Mouse (Mus musculus): ENCODE measurements around the gene Acoxl.

The Acoxl gene

DNA sequence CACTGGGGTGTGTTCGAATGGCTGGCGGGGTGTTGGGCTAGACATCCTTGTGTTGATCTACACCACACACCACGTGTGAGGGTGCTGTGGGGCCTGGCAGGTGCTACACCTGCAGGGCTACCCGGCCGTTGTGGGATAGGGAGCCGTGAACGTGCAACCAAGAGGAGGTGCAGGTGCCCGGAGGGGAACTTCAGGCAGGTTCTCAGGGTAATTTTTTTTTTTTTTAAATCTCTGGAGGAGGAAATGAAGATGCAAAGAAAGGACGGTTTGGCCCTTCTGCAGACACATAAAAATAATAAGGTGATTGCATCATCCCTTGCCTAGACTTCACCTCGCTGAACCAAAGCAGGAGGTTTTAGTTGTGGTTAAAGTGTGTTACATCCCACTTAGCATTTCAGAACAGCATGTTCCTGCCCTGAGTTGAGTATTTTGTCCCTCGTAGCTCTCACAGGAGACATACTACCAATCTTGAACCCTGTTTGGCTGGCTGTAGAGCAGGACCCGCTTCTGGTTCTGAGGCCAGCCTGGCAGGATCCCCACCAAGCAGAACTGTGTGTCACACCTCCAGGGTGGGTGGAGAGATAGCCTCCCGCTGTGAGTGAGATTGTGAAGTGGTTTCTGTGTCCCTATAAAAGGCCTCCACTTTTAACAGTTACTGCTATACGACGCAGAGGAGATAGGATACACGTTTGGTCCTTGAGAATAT is 314.3 kb downstream of the Acoxl start:
- DNase-seq: no peak

GRCm38 (mm10) chr2:128153551-128153910 is 314.9 kb downstream of the Acoxl start:
- no peak for DNase-seq

DNA sequence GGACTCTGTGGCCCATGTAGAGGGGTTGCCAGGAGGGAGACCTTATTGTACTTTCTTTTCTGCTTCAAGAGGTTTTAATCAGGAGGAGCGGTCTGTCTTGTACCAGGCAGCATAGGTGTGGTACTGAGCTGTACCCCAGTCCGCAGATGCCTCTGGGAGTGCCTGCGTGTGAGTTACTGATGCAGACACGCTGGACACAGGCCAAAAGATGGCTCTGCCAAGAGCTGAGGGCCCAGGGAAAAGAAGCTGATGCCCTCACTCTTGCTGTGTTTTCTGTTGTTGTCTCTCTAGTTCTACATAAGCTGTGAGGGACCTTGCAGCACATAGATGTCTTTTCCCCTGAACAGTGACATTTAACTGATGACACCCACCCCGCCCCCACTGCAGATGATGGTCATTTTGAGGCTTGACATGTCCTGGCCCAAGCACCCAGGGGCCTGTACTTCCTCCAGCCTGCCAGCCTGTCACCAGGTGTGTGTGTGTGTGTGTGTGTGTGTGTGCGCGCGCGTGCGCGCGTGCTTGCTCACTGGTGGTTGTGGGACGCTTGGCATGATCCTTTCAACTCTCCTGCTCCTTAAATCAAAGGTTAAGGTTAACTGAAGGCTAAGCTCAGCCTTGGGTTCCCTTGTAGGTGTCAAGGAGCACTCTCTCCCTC is 316.9 kb downstream of the Acoxl start:
- no peak for DNase-seq

- no peak for DNase-seq
Observed at GRCm38 (mm10) chr2:128156067-128156462, 317.4 kb downstream of the Acoxl start.

GRCm38 (mm10) chr2:128156557-128157412 is 318.1 kb downstream of the Acoxl start:
- DNase-seq: no peak

DNA sequence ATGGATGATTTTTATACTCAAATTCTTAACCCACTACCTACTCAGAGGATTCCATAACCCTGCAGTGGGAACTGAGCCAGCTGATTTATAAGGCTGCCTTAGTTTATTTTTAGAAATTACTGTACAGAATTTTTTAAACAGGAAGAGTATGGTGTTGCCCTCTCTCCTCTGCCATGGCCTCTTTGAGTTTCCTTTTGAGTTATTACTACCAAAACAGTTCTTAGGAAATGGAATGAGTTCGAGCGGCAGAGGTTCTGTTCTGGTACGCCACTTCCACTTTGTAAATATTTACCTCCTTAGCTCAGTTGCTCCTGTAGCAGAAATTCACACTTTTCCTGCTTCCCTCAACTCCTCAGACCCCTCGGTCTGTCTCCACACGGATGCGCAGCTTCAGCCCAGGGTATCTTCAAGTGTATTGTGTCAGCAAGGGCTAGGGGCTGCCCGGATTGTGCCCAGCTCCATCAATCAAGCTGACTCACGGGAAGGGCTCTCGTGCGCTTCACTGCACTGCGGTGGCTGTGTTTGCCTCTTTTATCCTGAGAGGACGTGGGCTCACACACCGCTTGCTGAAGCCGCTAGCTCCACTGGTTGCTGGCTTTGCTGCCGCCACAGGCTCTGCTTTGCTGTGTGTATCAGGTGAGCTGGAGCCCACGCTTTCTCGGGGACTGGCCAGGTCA is 320.2 kb downstream of the Acoxl start:
- DNase-seq: no peak

GRCm38 (mm10) chr2:128159619-128160125 is 321.0 kb downstream of the Acoxl start:
- peak; percentile 49 to 50 for DNase-seq

- DNase-seq: no peak
Observed at GRCm38 (mm10) chr2:128163177-128163576, 324.5 kb downstream of the Acoxl start.

DNA sequence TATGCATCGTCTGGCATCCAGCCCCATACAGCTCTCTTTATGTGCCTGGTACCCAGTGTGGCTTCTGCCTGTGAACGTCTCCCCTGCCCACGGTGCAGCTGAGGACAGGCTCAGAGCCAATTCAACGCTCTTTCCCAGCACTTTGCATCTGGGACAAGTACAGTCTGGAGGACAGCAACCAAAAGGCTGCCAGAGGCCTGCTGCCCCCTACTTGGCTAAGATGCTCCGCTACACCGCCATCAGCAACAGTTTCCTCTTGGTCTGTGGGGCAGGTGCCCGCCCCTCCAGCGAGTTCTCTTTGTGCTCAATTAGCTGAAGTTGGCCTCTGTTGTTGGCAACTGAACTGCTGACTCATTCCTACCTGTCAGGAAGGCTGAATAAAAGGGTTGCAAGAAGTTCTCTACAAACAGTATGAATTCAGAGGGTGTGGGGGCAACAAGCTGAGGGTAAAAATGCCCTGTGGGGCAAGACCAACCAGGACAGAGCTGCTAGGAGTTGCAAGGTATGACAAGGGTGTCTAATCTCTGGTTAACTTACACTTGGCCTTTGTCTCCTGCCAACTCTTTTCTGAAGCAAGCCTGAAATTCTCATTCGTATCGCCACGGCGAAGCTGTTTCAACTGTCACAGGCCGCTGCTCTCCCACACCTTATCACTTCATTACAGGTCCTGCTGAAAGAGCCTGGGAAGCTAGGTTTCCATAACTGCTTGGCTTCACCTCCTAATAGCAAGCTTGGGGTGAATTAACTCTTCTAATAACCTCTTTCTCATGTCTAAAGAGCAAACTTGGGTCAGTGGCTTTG is 328.1 kb downstream of the Acoxl start:
- peak; percentile 54 to 71 for DNase-seq

GRCm38 (mm10) chr2:128167930-128168329 is 329.3 kb downstream of the Acoxl start:
- no peak for DNase-seq

DNA sequence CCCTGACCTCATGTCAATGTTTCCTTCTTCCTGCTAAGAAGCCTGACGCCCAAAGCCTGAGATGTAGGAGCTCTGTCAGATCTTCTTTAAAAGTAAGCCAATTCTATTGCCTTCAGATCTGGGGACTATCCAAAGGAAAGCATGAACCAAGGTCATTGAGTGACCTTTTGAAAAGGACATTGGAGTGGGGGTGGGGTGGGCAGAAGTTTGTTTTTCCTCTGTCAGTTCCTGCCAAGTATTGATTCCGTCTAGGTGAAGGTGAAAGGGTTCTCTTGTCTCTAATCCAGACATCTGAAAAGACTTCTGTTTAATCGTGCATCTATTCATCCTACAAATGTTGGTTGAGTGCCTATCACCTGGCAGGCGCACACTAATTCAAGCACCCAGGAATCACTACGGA is 330.8 kb downstream of the Acoxl start:
- DNase-seq: no peak

GRCm38 (mm10) chr2:128169972-128170371 is 331.3 kb downstream of the Acoxl start:
- no peak for DNase-seq

GRCm38 (mm10) chr2:128170614-128171013 is 331.9 kb downstream of the Acoxl start:
- no peak for DNase-seq

DNA sequence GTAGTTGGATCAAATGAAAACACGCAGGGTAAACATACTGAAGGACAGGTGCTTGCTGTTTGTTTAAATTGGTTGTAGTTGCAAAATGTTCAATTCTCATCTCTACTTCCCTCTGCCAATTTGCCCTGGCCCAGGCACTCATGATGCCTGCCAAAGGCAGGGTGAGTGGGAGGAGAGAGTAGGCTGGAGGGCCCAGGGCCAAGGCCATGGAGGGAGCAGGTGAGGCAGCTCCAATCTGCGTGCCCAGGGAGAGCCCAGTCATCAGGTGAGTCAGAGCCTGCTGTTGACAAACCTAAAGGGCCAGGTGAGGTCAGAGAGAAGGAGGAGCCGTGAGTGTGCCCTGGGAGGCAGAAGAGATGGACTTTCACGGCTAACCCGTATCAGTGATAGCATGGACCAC is 333.6 kb downstream of the Acoxl start:
- DNase-seq: peak; percentile 90 to 93
